Mouse (Mus musculus) thymus, postnatal 10 days (tissue): ENCODE measurements at regions not wholly inside any gene's neighbourhood (a gene's known extent, or its start where the extent isn't known, plus 50 kb on each side); places are given as distances from the start of the nearest gene placed in this dataset.
A peak's percentile ranks its signal among the peaks of the same experiment; 100 is the strongest.
"Not testable (repeated sequence)": the region's sequence is repeated elsewhere in the genome, so short reads cannot be mapped to it uniquely, and the experiment has no call there.

Experiments used
- DNase-seq, 2 experiments: peaks; one replicate each; pipeline ENCODE4 v3.0.0; 2021; ENCODE audit warnings: low spot score in 2 of 2

GRCm38 (mm10) chr11:24296893-24297624 is 219.2 kb downstream of the Bcl11a start:
- no peak for DNase-seq

GRCm38 (mm10) chr11:24297763-24298162 is 219.9 kb downstream of the Bcl11a start:
- DNase-seq = no peak

DNA sequence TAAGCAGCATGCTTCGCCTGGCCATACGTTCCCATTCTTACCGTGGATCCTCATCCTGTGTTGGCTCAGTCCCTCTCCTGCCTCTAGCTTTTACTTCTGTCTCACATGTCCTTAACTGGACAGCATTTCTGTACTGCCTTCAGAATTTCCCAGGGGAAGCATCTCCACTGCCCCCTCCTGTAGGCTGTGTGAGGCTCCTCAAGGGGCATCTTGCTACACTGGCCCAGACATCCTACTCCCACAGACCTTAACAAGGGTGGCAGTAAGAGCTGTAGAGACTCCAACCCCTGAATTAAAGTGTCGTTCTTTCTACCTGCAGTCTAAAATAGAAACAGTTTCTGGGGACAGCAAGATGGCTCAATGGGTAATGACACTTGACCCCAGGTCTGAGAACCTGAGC is 222.5 kb downstream of the Bcl11a start:
- DNase-seq = no peak

DNA sequence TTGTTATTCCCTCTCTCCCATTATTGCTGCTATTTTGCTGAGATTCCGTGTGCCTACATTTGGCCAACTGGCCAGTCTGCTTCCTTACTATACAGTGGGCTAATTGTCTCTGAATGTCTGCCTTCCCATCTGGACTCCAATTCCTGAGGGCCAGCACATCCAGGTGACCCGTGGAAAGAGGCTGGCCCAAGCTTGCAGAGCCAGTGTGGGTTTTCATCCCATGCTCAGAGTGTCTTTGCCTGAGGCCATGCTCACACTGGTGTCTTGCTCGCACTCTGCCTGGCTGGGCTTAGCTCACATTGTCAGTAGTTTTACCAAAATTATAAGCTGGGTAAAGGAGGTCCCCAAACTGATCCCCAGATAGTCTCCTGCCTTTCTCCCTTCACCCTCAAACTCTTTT is 223.3 kb downstream of the Bcl11a start:
- no peak for DNase-seq

- peak in 1 of 2 experiments; percentile 16 for DNase-seq
These were observed 227.3 kb downstream of the Bcl11a start for GRCm38 (mm10) chr11:24305145-24305553.

GRCm38 (mm10) chr11:24305691-24306090 is 227.8 kb downstream of the Bcl11a start:
- DNase-seq = no peak

GRCm38 (mm10) chr11:24306101-24306500 is 228.2 kb downstream of the Bcl11a start:
- DNase-seq = no peak

DNA sequence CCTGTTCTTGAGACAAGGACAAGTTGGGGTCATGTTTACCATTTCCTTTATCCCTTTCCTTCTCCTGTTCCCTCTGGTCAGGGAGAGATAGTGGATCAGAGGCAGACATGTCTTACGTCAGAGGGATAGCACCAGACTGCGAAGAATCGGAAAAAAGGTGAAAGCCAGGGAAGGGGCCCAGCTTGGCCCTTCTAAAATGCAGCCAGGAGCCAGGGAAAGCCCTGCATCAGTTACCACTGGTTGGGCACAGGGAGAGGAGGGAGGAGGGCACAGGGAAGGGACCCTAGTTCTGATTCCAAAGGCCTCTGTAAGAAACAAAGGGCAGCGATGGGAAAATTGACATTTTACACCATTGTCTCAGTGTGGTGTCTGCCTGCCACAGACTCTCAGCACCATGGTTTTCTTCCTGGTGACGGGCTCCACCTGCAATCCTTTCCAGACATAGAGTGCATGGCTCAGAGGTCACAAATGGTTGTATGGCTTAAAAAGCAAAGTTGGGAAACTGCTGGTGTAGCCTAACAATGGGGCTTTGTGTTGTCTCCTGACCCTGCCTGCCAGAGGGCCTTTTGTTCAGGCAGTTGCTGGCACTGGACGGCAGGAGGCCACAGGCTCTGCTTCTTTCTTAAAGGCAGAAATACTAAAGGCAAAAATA is 229.9 kb downstream of the Bcl11a start:
- DNase-seq = no peak

DNA sequence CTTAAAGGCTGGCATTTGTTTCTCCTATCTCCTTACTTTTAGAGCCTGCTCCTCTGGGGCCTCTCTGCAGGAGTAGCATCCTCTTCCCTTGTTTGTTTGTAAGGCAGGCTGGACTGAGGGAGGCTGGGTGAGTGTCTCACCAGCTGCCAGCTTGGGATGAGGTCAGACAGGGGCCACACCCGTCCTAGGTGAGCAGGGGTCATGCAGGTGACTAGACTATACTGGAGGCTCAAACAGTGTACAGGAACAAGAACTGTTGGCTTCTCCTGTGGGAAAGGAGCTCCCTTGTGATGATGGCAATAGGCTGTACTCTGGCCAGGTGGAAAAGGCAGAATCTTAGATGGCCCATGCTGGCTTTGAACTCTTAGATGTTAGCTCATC is 230.4 kb downstream of the Bcl11a start:
- no peak for DNase-seq

DNA sequence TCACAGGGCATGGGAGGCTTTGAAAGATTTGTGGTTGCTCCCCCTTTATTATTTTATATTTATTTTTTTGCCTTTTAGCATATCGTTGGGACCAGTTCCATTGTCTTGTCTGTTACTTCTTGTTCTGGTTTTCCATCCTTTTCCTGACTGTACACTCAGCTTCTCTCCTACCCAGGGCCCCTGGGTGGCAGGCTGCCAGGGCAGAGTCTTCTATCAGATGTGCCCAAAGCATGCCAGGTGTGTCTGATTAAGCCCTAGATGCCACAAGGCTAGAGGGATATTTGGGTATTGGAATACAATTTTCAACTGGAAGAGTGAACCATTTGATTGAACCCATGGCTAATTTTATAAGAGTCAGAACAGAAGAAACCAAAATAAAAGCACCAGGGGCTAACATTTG is 236.2 kb downstream of the Bcl11a start:
- no peak for DNase-seq

DNA sequence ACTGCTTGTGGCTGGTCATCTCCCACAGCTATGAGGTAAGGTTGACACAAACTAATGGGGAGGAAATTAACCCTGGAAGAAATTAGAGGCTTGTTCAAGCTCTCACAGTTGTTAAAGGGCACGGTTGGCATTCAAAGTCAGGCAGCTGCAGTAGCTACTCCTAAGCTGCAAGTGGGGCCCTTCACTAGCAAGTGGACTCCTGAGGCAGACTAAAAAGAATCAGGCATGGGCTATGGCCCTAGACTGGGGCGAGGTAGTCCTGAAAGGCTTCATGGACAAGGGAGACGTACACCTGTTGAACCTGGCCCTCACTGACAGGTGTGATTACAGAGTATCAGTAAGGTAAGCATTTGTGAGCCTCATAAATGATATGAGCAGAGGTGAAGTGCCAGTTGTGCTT is 237.7 kb downstream of the Bcl11a start:
- DNase-seq = no peak

DNA sequence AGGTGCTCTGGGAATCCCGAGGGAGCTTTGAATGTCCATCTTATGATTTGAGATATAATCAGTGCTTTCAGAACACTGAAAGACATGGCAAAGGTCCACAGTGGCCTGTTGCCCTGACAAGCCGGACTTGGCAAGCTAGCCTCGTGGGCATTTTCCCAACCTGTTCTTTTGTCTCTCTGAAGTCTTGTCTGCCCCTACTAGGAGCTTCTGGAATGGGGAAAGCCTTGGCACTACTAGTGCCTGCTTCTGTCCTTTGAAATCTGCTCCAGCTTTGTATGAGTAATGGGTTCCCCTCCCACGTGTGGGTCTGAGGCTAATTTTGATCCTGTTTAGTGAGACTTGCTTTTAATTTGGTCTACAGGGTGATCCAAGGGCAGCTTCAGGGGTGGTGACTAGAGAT is 238.3 kb downstream of the Bcl11a start:
- DNase-seq = no peak

GRCm38 (mm10) chr11:24317989-24318735 is 240.3 kb downstream of the Bcl11a start:
- no peak for DNase-seq

DNA sequence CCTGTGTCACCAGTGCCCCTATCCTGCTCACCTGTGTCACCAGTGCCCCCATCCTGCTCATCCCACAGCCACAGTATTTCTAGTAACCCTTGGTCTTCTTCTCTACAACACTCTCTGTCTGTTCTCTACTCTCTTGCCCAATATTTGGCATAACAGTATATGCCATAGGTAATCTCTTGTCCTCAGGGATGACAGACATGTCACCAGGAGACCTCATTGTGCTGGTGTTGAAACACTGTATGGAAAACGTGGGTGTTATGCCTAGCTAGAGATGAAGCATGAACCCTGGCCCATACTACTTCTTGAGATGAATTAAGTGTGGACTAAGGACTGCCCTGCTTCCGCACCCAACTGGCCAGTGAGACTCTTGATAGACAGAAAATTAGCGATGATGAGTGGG is 241.4 kb downstream of the Bcl11a start:
- no peak for DNase-seq

GRCm38 (mm10) chr11:24322412-24322811 is 244.6 kb downstream of the Bcl11a start:
- DNase-seq = not testable (repeated sequence)

DNA sequence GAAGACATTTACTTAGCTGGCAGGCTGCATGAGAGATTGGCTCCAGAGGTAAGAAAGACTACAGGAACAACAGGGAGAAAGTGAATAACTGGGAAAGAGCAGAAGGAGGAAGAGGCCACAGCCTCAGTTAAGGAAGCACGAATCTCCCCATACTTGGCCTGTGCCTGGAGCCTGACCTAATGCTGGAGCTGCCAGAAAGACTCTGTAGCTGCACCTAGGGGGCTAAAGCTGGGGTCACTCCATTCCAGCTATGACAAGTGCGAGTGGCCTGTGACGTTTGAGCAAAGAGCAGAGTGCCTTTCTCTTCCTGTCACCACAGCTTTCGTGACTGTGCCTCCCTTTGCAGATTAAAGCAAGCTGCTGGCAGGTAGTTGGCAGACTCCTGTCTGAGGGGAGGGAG is 250.6 kb downstream of the Bcl11a start:
- no peak for DNase-seq

GRCm38 (mm10) chr11:24330366-24331124 is 252.7 kb downstream of the Bcl11a start:
- DNase-seq = no peak

DNA sequence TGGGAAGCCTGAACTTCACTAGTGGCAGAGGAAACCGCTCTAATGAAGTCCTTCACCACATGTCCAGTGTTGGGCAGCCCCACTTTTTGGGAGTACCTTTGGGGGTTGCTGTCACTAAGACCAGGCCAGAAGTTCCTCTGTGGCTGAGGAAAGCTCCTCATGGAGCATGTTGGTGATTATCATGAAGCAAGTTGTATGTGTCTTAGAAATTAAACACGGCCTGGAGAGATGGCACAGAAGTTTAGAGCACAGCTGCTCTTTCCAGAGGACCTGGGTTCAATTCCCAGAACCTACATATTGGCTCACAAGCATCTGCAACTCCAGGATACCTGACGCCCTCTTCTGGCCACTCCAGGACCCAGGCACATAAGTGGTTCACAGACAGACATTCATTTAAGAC is 254.4 kb downstream of the Bcl11a start:
- DNase-seq = no peak

- no peak for DNase-seq
These were observed 255.3 kb downstream of the Bcl11a start for GRCm38 (mm10) chr11:24333111-24333510.

DNA sequence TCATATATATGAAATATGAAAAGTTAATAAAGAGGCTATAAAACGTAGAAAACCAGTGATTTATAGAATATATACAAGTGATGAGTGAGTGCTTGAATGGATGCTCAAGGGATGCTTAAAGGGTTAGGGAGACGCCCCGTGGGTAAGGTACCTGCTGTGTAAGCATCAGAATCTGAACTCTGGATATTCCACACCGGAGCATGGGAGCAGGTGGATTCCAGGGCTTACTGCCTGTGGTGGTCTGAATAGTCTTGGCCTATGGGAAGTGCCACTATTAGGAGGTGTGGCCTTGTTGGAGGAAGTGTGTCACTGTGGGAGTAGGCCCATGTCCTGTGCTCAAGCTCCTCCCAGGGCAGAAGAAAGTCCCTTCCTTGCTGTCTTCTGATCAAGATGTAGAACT is 257.4 kb downstream of the Bcl11a start:
- DNase-seq = no peak

- DNase-seq = no peak
These were observed 260.3 kb downstream of the Bcl11a start for GRCm38 (mm10) chr11:24338111-24338510.

- DNase-seq = no peak
These were observed 261.2 kb downstream of the Bcl11a start for GRCm38 (mm10) chr11:24339061-24339460.
